Mouse (Mus musculus) yolk sac, embryonic 10.5 days (tissue): ENCODE data around the gene Bmp7.

ENCODE experiments used
- DNase-seq: peaks from one replicate; pipeline ENCODE4 v3.0.0-alpha.2; 2017; ENCODE audit warnings: low spot score

Gene Bmp7

DNA sequence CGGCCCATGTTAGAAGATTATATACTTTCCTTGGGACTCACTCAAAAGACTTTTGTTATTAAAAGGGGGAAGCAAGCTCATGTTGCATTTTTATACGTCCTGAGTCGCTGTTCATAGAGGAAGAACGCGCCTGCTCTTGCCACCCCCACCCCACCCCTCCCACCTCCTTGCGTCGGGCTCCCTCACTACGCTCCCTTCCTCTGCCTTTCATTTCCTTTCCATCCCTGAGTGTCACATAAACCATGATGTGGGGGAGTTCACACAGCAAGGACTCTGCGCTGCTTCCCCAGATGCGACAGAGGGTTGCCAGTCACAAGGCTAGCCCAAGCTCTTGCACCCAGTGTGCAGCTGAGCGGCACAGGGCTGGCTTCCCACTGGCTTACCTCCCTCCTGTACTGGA lies 88.3 kb downstream of the Bmp7 start:
- DNase-seq: no peak

DNA sequence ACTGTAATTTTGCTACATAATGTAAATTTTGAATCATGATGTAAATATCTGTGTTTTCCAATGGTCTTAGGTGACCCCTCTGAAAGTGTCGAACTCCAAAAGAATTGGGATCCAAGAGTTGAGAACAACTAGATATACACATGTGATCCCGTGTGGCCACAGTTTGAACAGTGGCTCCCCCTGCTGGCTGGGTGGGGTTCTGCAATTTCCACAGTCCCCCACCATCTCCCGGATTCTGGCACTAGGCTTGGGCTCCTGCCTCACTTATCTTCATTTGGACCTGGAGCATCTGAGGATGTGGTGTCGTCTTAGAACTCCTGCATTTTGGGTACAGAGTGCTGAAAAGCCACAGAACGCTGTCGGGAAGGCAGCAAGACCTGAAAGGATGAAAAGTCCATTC lies 91.9 kb downstream of the Bmp7 start:
- no peak for DNase-seq

DNA sequence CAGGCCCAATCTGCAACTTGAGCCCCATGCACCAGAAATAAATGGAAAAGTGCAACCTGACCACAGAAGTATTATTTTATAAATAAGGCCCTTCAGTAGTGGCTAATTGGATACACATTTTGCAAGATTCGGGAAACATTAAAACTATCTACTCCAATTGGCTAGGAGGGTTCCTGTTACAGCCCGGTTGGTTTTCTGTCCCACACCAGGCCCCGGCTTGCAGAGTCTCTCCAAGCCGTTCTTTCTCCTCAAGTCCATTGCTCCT lies 93.9 kb downstream of the Bmp7 start:
- no peak for DNase-seq

DNA sequence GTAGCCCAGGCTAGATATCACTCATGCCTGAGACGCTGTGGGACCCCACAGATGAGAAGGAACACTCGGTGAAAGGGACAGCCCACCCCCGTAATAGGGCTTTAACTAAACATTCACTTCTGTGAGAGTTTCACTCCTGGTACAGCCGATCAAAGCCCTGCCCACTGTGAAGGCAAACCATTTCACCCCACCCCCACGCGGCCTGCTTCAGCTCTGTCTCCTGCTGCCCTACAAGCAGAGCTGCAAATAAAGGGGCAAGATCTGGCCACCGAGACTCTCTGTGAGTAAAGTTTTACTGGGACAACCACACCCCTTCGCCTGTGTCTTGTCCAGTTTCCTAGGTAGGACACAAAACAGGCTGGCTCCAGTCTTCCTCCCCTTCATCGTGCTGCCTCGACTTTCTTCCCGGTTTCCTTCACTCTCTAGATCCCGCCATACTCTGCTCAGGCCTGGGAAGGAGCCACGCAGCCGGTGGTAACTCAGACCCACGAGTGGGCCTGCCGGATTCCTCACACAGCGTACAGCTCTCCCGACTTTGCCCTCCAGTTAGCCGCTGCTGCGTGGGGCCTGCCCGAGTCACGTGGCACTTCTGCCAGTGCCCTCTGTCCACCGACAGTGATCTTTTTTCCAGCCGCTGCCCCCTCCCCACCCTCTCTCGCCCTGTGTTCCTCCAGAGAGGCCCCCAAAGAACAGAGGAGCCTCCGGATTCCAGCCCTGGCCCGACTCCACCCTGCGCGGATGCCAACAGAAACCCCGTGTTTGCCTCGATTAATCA lies 94.4 kb downstream of the Bmp7 start:
- DNase-seq: no peak

DNA sequence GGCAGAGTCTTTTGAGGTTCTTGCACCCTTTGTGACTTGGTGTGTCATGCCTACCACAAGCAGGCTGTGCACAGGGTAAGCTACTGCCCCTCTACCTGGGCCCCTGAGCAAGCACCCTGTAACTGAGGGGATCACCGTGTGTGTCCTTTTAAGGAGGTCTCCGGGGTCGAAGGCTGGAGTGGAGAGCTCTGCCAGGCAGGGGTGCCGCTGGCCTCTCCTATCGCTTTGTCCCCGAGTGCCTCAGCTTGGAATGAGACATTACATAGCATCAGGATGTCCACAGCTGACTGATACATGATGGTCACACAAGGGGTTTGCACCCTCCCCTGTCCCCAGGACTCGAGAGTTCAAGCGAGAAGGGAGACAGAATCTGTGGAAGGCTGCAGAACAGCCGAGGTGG lies 96.2 kb downstream of the Bmp7 start:
- DNase-seq: no peak

DNA sequence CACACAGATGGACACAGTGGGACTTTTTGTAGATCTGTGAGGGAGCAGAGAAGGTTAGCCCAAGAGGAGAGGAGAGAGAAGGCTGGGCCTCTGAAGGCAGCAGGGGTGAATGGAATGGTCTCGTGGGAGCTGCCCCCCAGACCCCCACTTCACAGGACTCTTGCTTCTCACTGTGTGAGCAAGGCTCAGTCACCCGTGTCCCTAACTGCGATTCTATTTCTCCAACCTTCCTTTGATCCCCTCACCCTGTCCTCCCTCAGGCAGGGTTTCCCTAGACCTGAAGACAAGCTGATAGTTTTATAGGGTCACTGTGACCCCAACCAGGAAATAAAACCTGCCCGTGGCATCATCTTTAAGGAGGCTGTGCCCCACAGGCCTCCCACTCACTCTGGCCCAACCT lies 97.8 kb downstream of the Bmp7 start:
- no peak for DNase-seq

DNA sequence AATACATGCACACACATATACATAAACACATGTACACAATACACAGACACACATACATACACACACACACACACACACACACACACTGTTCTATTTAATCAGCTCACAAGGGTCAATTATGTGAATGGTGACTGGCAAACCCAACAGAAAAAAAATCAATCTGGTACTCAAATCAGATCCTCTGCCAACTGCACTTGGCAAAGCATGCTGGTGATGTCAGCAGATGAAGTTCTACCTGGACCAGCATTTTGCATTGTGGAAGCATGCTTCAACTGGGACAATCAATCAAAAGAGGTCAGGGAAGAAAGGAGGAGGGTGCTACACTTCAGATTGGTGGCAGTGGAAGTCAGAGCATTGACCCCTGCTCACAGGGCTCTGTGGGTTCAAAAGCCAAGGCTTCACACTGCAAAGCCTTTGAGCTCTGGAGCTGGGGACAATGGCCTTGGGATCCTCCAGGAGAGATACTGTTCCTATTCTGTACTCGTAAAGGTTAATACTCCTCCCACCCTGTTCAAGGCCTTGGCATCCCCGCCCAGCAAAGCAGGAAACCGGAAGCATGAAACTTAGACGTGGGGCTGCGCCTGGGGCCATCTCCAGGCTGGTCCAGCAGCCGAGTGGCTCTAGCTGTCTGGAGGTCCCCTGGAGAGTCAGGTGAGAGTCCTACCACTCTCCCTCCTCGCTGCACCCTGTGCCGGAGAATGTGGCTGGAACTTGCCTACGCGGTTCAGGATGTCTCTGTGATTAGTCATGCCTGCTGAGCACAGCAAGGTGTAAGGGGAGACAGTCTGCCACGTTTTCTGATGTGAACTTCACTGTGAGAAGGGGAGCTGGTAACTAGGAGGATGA lies 99.0 kb downstream of the Bmp7 start:
- DNase-seq: no peak

DNA sequence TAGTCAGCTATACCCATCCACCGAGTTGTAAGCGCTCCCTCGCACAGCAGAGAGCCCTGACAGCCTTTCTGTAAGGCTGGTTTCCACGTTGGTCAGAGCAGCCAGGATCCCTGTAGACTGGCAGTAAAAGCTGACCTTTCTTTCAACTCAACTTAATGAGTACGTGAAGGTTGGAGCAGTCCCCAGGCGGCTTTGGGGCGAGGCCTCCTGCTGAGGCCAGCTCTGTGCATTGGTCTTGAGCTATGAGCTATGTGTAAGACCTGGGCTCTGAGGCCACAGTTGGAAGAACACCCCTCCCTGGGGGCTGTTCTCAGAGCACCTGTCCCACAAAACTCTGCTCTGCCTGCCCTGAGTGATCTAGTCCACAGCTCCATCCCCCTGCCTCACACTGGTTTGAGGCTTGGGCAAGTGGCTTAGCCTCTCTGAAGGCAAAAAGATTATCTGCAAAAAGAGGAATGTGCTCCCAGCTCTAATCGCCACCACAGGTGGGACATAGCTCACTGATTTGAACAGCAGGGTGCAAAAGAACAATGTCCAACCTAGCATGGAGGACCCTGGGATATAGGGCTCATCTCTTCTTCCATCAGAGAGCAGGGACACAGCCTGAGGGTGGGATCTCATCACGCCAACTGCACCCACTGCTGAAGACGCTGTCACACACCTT lies 100.7 kb downstream of the Bmp7 start:
- DNase-seq: no peak

DNA sequence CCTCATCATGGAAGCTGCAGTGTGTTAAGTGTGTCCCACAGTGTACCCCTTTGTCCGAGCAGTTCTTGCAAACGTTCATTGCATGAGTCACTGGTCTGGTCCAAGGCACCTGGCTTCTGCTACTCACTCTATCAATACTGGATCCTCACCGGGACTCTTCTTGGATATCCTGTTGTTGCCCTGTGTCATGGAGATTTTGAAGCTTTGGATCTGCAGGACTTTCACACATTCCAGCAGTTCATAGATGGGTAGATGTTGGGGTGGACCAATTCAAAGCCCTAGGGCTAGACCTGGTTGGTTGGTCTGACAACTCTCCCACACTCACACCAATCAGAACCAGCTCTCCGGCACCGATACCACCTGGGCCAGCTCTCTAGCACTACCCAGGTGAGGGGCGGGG lies 103.6 kb downstream of the Bmp7 start:
- no peak for DNase-seq

DNA sequence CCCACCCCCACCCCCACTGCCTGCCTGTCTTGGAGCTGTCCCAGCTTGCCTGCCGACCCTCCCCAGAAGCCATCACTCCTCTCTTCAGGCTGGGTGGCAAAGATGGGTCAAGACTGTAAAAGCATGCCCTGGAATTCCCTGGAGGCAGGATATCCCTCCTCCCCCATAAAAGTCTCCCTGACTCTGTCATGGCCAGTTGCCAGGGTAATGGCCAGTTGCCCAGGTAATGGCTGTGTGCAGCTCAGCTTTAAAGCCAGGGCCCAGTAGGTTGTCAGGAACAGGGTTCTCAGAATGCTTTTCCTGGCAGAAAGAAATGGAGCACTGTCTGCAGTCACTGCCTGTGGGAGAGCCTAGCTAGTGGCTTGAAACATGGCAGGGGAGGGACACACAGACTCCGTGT lies 106.9 kb downstream of the Bmp7 start:
- DNase-seq: no peak

DNA sequence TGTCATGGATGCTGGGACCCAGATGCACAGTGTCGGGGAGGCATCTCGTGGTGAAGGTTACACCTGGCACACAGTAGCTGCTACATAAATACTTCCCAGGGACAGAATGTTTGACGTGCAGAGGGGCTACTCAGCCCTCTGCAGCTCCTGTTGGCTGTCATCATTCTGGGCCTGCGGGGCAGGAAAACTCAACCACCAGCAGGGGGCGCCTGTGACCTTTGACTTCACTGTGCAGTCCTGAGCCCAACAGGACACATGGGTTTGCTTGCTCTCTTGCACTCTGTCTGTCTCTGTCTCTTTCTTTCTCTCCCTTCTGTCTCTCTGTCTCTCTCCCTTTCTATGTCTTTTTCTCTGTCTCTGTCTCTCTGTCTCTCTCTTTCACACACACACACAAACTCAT lies 108.4 kb downstream of the Bmp7 start:
- peak; percentile 72 for DNase-seq

DNA sequence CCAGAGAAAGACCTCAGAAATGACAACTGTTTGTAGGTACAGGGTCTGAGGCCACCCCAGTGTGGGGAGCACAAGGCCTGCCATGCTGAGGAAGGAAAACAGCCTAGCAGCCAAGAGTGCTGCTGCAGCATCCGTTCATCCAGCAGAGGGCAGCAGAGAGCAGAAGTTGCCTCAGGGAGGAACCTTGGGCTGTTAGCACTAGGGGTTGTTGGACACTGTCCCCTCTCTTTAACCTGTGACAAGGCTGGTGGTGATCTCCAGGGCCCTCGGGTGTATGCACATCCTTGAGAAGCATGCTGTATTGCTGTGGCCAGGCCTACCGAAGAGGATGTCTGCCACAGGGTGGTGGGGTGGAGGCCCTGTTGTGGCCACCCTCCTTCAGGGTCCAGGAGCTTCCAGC lies 109.0 kb downstream of the Bmp7 start:
- peak; percentile 72 for DNase-seq

DNA sequence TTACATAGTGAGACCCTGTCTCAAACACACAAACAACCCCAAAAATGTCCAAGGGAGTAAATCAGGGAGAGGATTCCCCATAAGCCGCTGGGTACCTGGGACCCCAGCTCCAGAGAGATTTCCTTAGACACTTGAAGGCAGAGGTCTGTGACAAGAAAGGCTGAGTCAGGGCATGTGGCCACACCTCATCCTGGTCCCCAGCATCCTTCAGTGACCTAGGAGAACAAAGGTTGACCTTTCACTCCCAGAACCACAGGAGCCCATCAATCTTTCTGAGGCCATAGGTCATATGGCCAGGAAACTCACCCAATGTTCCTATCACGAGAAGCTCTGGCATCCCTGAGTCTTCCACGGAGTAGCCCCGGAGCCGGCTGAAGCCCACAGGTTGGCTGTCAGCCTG lies 111.9 kb downstream of the Bmp7 start:
- DNase-seq: no peak

DNA sequence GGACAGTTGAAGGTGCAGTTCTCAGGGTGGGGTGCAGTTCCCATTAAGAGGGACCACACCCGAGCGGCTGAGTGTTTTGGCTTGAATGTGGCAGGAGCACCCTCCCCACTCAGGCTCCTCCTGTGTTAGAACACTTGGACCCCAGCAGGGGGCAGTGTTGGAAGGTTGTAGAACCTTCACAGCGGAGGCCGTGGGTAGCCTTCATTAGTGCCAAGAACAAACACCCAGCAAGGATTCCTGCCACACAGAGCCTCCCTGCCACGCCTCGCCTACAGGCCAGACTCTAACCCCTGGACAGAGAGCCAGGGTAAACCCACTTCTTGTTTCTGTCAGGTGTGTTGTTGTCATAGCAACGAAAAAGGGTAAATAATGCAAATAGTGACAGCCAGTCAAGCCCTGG lies 112.6 kb downstream of the Bmp7 start:
- DNase-seq: no peak

DNA sequence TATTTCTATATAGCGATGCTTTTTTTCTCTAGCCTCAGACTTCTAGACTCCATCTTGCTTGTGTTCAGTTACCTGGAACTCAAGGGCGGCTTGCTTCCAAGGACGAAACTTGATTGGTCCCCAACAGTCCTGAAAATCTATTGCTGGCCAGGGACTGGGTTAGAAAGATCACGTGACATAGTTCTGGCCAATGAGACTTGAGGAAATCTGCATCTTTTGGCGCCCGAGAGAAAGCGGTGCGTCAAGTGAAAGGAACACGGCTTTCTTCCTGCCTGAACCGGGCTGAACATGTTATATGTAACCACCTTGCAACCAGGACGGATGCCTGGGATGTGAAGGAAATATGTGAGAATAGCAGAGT lies 114.4 kb downstream of the Bmp7 start:
- no peak for DNase-seq

DNA sequence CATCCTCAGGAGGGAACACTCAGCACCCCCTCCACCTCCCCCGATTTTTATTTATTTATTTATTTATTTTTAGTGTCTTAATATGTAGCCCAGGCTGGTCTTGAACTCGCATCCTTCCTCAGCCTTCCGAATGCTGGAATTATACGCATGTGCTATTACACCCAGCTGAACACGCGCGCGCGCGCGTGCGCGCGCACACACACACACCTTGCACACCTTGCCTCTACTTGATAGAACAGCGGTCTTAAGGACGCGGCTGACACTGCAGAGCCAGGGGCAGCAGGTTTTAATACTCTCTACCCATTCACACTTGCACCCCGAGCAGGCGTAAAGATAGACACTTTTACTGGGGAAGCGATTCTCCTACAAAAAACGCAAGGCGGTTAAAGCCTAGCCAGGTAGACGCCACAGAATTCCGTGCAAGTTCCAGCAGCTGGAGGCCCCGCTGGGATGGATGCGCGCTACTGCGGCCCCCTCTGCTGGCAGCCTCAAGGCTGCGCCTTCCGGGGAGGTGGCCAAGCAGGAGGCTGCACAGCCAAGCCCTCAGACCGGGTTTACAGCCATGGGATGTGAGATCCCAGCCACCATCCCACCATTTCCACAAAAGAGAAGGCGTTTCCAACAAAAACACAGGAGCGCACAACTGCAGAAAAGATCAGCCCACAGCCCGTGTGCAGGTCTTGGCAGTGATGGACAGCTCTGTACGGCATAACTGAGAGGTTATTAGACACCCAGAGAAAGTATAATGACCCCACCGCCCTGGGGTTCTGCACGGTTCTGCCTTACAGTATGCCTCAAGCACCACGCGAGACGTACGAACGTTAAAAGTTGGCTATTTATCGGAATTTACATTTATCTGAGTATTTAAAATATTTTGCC lies 115.0 kb downstream of the Bmp7 start:
- DNase-seq: peak; percentile 68

DNA sequence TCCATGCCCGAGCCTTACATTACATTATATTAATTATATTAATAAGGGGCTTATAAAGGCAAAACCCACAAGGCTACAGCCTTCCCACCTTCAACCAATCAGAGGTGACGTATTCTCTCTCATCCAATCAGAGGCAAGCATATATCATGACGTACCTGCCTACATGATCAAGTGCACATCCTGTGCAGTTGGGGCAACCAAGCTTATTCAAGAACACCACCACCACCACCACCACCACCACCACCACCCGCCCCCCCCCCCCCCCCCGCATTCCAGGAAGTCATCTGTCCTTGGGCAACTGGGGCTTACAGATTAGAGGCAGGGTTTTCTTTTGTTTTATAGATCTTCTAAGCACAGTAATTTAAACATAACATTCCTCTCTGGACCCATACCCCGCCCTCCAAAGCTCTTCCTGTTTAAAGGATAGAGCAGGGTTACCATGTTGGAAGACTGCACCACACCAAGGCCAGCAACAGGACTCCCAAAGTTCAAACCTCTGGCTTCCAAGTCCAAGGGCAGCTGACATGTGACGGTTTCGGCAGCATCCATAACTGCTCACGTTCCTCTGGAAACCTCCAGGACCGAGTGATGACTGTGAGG lies 121.4 kb downstream of the Bmp7 start:
- no peak for DNase-seq
